Mouse (Mus musculus) liver, postnatal 0 days (tissue): ENCODE data around the gene Uqcrc1. TPM values are rescaled to one million over a fixed set of nuclear protein-coding genes. Genes with fewer than 3 reads are reported as not detected.

Source experiments
- ATAC-seq: fragments of 200-750 bp; cut with Nextera tagmentation; 2 replicates; pipeline ENCODE4 v1.8.0; 2017; ENCODE audit warnings: mild to moderate bottlenecking, moderate library complexity
- DNase-seq: peaks from one replicate; pipeline ENCODE4 v3.0.0-alpha.2; 2016
- H3K27ac ChIP-seq: fragments of 300-500 bp; sonication (generic); 2 replicates; pipeline ENCODE4 v1.5.1; 2014; ENCODE audit warnings: antibody characterized with exemption, moderate library complexity, mild to moderate bottlenecking, low read depth
- H3K27me3 ChIP-seq: fragments of 300-500 bp; sonication (generic); 2 replicates; pipeline ENCODE4 v1.6.1; 2014; ENCODE audit warnings: low read length, control low read depth, mixed read lengths; ENCODE audit not compliant: insufficient read depth
- H3K36me3 ChIP-seq: fragments of 300-500 bp; sonication (generic); replicated peaks from 2 replicates; pipeline ENCODE4 v1.6.1; 2014; ENCODE audit warnings: mild to moderate bottlenecking, control low read depth, low read length, moderate library complexity, mixed read lengths; ENCODE audit not compliant: insufficient read depth
- H3K4me1 ChIP-seq: fragments of 300-500 bp; sonication (generic); 2 replicates; pipeline ENCODE4 v1.6.1; 2014; ENCODE audit warnings: antibody characterized with exemption, mild to moderate bottlenecking, control low read depth; ENCODE audit not compliant: insufficient read depth
- H3K4me2 ChIP-seq: fragments of 300-500 bp; sonication (generic); 2 replicates; pipeline ENCODE4 v1.6.1; 2014; ENCODE audit warnings: low read depth, mild to moderate bottlenecking, low read length, moderate library complexity, mixed read lengths
- H3K4me3 ChIP-seq: fragments of 300-500 bp; sonication (generic); 2 replicates; pipeline ENCODE4 v1.5.1; 2014; ENCODE audit warnings: low read depth, low read length
- H3K9ac ChIP-seq: fragments of 300-500 bp; sonication (generic); replicated peaks from 2 replicates; pipeline ENCODE4 v1.6.1; 2014; ENCODE audit warnings: mild to moderate bottlenecking, moderate library complexity
- H3K9me3 ChIP-seq: fragments of 300-500 bp; sonication (generic); 2 replicates; pipeline ENCODE4 v1.6.1; 2016; ENCODE audit warnings: mild to moderate bottlenecking, control low read depth, low read length, mixed read lengths
- CTCF ChIP-seq: sonication (generic); IDR thresholded peaks from 2 replicates; pipeline ENCODE4 v1.5.1; 2016; ENCODE audit warnings: antibody characterized with exemption, low read depth
- EP300 ChIP-seq: IDR thresholded peaks from 2 replicates; pipeline ENCODE4 v1.6.1; 2016; ENCODE audit warnings: antibody characterized with exemption, low read depth, mild to moderate bottlenecking
- WGBS: fragments of 180-500 bp; shearing (Covaris S2); extraction: QIAGEN DNeasy Blood & Tissue Kit; methylation state at CpG from one replicate; pipeline ENCODE4 v1.1.7; 2014; ENCODE audit not compliant: insufficient replicate concordance; 5-methylcytosine and 5-hydroxymethylcytosine counted together
- polyA plus RNA-seq: library from polyadenylated mRNA; unstranded; fragments of >200 nt; fragmentation: Nextera tagmentation; extraction: Ambion mirVana; gene quantifications from 2 replicates; pipeline ENCODE4 v1.2.1, GENCODE M21; 2015

The Uqcrc1 gene
- polyA plus RNA-seq, 1 experiment from 2014 or later = 345 TPM

DNA sequence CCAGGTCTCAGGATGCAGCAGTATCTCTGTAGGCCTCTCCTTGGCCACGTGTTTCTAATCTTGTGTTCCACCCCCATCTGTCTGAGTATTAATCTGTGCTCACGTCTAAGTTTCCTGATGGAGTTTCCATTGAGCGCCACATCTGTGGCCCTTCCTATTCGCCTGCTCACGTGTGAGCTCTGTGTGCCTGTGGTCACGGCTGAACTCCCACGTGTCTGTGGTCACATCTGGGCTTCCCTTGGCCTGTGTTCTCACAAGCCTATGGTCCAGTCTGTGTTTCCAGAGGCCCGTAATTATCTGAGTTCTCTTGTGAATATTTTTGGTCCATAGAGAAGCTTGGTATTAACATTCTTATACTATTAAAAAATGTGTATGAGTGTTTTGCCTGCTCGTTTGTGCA, 40.0 kb downstream of the Uqcrc1 start:
- ATAC-seq = no peak
- H3K4me1 ChIP-seq = no peaks in the 10 kb centered on the region
- H3K4me3 ChIP-seq = no peak overlapping the region
- no peak for TF ChIP-seq CTCF
- TF ChIP-seq EP300 = no peak
- no peaks in the 10 kb centered on the region for H3K36me3 ChIP-seq
- H3K27me3 ChIP-seq = no peaks in the 10 kb centered on the region
- H3K27ac ChIP-seq = no peak overlapping the region
- 61% methylated on average over 9 of the region's 9 CpGs for WGBS
- H3K4me2 ChIP-seq = no peak overlapping the region
- H3K9ac ChIP-seq = no peak overlapping the region
- no peaks in the 10 kb centered on the region for H3K9me3 ChIP-seq
- DNase-seq = no peak

DNA sequence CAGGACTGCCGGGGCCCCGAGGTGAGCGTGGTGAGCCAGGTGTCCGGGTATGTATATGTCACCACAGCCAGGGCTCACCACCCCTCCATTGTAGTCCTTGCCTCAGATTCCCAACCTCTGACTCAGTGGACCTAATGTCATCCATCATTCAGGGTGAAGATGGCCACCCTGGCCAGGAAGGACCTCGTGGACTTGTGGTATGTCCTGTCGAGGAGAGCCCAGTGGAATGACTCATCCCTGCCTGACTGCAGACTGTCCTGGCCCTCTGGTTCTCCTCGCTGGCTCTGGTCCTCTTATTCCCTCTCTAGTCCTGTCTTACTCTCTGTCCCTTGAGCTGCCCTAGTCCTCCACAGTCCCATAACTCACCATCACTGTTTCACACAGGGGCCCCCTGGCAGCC, 41.5 kb downstream of the Uqcrc1 start:
- ATAC-seq (no peak), DNase-seq (no peak)
- no peak overlapping the region for H3K9ac ChIP-seq
- no peak for TF ChIP-seq CTCF
- TF ChIP-seq EP300 = no peak
- WGBS = 63% methylated on average over 7 of the region's 7 CpGs
- H3K36me3 ChIP-seq = no peaks in the 10 kb centered on the region
- no peak overlapping the region for H3K4me2 ChIP-seq
- no peak overlapping the region for H3K4me3 ChIP-seq
- no peaks in the 10 kb centered on the region for H3K4me1 ChIP-seq
- H3K27me3 ChIP-seq = no peaks in the 10 kb centered on the region
- H3K9me3 ChIP-seq = no peaks in the 10 kb centered on the region
- H3K27ac ChIP-seq = no peak overlapping the region

GRCm38 (mm10) chr9:108982498-108982897, 46.1 kb downstream of the Uqcrc1 start:
- H3K4me3 ChIP-seq = no peak overlapping the region
- no peak overlapping the region for H3K4me2 ChIP-seq
- H3K27me3 ChIP-seq = no peaks in the 10 kb centered on the region
- 61% methylated on average over 8 of the region's 8 CpGs for WGBS
- H3K27ac ChIP-seq = no peak overlapping the region
- H3K9ac ChIP-seq = no peak overlapping the region
- TF ChIP-seq EP300 (no peak), CTCF (no peak)
- H3K4me1 ChIP-seq = no peaks in the 10 kb centered on the region
- H3K36me3 ChIP-seq = no peaks in the 10 kb centered on the region
- no peak for ATAC-seq
- no peak for DNase-seq
- H3K9me3 ChIP-seq = no peaks in the 10 kb centered on the region

DNA sequence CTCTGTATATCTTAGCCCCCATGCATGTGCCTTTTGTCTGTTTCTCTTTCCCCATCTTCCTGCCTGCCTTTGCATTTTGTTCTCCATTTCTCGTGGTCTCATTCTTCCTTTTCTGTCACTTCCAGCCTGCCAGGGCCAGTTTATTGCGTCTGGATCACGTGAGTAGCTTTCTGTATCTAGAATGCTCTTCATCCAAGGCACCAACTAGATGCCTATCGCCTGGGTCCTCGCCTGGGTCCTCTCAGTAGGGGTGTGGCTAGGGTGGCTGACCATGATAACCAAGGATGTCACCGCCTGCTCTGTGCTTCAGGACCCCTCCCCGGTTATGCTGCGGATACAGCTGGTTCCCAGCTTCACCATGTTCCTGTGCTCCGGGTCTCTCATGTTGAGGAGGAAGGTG, 46.8 kb downstream of the Uqcrc1 start:
- 52% methylated on average over 9 of the region's 9 CpGs for WGBS
- no peak overlapping the region for H3K9ac ChIP-seq

DNA sequence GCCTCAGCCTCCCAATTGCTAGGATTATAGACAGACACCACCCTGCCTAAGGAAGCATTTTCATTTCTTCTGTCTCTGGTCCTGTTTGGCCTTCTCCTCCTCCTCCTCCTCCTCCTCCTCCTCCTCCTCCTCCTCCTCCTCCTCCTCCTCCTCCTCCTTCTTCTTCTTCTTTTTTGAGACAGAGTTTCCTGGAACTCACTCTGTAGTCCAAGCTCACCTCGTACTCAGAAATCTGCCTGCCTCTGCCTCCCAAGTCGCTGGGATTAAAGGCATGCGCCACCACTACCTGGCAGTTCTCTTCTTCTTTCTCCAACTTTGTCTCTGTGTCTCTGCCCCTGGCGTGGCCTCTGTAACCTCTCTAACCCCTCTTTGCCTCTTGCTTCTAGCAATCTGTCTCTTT, 49.3 kb downstream of the Uqcrc1 start, which contains the start of gene Ucn2:
Ucn2 (plus strand) TSS at position 301 of the 400 bp plus-strand sequence.
- DNase-seq (no peak), ATAC-seq (no peak)
- H3K4me3 ChIP-seq = no peak within 1 kb of the TSS
- no peak for TF ChIP-seq EP300
- no peak for TF ChIP-seq CTCF
- H3K4me2 ChIP-seq = no peak within 1 kb of the TSS
- no peaks in the 10 kb centered on the region for H3K27me3 ChIP-seq
- no peaks in the 10 kb centered on the region for H3K9me3 ChIP-seq
- H3K9ac ChIP-seq = no peak within 1 kb of the TSS
- H3K36me3 ChIP-seq = no peaks in the 10 kb centered on the region
- WGBS = 61% methylated on average over 4 of the region's 4 CpGs
- peaks cover 15% of the 10 kb centered on the region for H3K4me1 ChIP-seq
- H3K27ac ChIP-seq = no peak within 1 kb of the TSS

More for the DNA sequence above, 46.8 kb downstream of the Uqcrc1 start:
- TF ChIP-seq CTCF (no peak), EP300 (no peak)
- no peak for DNase-seq
- ATAC-seq = no peak
- Histone ChIP-seq H3K9me3 (no peaks in the 10 kb centered on the region), H3K4me2 (no peak overlapping the region), H3K27ac (no peak overlapping the region), H3K27me3 (no peaks in the 10 kb centered on the region), H3K4me1 (no peaks in the 10 kb centered on the region), H3K4me3 (no peak overlapping the region), H3K36me3 (no peaks in the 10 kb centered on the region)

DNA sequence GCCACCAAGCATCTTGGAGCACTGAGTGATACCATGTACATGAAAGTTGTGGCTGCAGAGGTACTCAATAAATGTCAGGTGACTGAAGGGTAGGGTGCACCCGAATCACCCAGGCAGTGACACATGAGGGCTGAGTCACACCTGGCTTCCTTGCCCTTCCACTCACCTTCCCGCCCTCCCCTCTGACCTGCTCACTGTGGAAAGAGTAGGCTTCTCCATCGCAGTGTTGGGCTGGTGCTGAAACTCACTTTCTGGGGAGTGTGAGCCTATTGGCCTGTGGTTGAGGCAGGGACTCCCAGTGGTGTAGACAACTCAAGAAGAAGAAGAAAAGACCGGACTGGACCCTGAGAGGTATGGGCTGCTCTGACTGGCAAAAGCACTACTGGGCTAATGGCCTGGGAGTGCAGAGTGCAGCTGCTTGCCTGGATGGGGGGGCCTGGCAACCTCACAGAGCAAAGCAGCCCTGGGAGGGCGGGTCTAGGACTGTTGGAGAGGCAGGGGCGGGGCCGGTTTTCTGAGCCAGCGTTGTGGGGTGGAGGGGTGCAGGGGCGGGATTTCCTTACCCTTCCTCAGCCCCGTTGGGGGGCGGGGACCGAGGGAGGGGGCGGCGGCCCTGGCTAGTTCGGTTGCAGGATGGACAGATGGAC, 51.4 kb downstream of the Uqcrc1 start:
- 32% methylated on average over 15 of the region's 15 CpGs for WGBS
- Histone ChIP-seq H3K36me3 (no peaks in the 10 kb centered on the region), H3K27ac (no peak overlapping the region), H3K27me3 (no peaks in the 10 kb centered on the region), H3K4me3 (no peak overlapping the region), H3K9ac (no peak overlapping the region), H3K4me2 (no peak overlapping the region), H3K9me3 (no peaks in the 10 kb centered on the region), H3K4me1 (peaks cover 29% of the 10 kb centered on the region)
- peak; percentile 36 for DNase-seq
- no peak for TF ChIP-seq CTCF
- TF ChIP-seq EP300 = no peak
- no peak for ATAC-seq
